Mouse (Mus musculus) forebrain, postnatal 0 days (tissue): ENCODE data around the gene Hoxc4. TPM values are rescaled to one million over a fixed set of nuclear protein-coding genes. Genes with fewer than 3 reads are reported as not detected.

Experiments
- ATAC-seq: fragments of 200-750 bp; cut with Nextera tagmentation; 2 replicates; pipeline ENCODE4 v1.8.0; 2017; ENCODE audit warnings: mild to moderate bottlenecking, moderate library complexity
- DNase-seq: peaks from one replicate; pipeline ENCODE4 v3.0.0-alpha.2; 2015
- H3K27ac ChIP-seq: fragments of 300-500 bp; sonication (generic); 2 replicates; pipeline ENCODE4 v1.5.1; 2014; ENCODE audit warnings: low read depth, mild to moderate bottlenecking, antibody characterized with exemption, low read length, moderate library complexity, mixed read lengths
- H3K27me3 ChIP-seq: fragments of 300-500 bp; sonication (generic); 2 replicates; pipeline ENCODE4 v1.6.1; 2014; ENCODE audit warnings: mild to moderate bottlenecking, low read length, mixed read lengths; ENCODE audit not compliant: insufficient read depth
- H3K36me3 ChIP-seq: fragments of 300-500 bp; sonication (generic); 2 replicates; pipeline ENCODE4 v1.6.1; 2014; ENCODE audit warnings: mild to moderate bottlenecking, moderate library complexity; ENCODE audit not compliant: insufficient read depth
- H3K4me1 ChIP-seq: fragments of 300-500 bp; sonication (generic); 2 replicates; pipeline ENCODE4 v1.6.1; 2014; ENCODE audit warnings: antibody characterized with exemption; ENCODE audit not compliant: insufficient read depth
- H3K4me2 ChIP-seq: fragments of 300-500 bp; sonication (generic); 2 replicates; pipeline ENCODE4 v1.6.1; 2014; ENCODE audit warnings: low read depth, mild to moderate bottlenecking, moderate library complexity
- H3K4me3 ChIP-seq: fragments of 300-500 bp; sonication (generic); 2 replicates; pipeline ENCODE4 v1.5.1; 2014; ENCODE audit warnings: low read depth, low read length, mixed read lengths
- H3K9ac ChIP-seq: fragments of 300-500 bp; sonication (generic); 2 replicates; pipeline ENCODE4 v1.6.1; 2014; ENCODE audit warnings: mild to moderate bottlenecking
- H3K9me3 ChIP-seq: fragments of 300-500 bp; sonication (generic); 2 replicates; pipeline ENCODE4 v1.6.1; 2016; ENCODE audit warnings: low read length
- CTCF ChIP-seq: sonication (generic); IDR thresholded peaks from 2 replicates; pipeline ENCODE4 v1.5.1; 2016; ENCODE audit warnings: antibody characterized with exemption, control low read depth, low read depth
- WGBS: fragments of 180-500 bp; shearing (Covaris S2); extraction: QIAGEN DNeasy Blood & Tissue Kit; methylation state at CpG from one replicate; pipeline ENCODE4 v1.1.7; 2014; 5-methylcytosine and 5-hydroxymethylcytosine counted together
- polyA plus RNA-seq: library from polyadenylated mRNA; unstranded; fragments of >200 nt; fragmentation: Nextera tagmentation; extraction: Ambion mirVana; gene quantifications from 2 replicates; pipeline ENCODE4 v1.2.1, GENCODE M21; 2015
- total RNA-seq: library from RNA; depleted of rRNA; stranded (reverse); fragments of >200 nt; gene quantifications from 2 replicates; pipeline ENCODE4 v1.2.3, GENCODE M21; 2014

Hoxc4 gene
- total and polyA plus RNA-seq, 2 experiments from 2014 or later: not detected

DNA sequence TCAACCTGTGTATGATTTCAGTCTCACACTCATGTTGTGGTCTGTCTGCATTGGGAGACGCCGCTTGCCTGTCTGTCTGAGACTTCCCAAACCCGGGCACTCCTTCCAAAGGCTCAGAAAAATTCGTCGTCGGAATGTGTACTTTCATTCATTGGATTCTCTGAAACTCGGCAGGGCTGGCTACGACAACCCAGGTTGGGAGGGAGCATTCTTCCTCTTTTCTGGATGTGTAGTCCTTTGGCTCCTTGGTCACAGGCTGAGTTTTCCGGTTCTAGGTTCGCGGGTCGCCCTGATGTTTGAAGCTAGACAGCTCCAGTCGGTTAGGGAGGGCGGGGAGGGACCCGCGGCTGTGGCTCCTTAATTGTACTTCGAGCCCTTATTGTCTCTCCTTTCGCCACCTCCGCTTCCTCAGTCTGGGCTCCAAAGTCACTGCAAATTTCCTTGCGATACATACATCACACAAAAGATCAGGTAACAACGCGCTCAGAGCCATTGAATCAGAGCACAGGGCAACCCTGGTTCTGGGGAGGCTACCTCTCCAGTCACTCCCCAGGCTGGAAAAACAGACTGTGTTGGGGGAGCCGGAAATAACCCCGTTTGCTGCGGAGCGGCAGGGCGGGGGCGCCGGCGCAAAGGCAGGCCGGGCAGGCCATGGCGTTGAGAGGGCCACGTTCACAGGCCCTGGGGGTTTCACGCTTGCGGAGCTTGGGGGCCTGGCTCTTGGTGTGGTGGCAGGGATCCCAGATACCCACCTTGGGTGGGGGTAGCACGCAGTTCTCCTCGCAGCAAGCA, 41.9 kb upstream of the Hoxc4 start:
- Histone ChIP-seq H3K9me3 (no peaks in the 10 kb centered on the region), H3K4me2 (no peak overlapping the region), H3K27me3 (peaks cover 93% of the 10 kb centered on the region), H3K27ac (no peak overlapping the region), H3K36me3 (no peaks in the 10 kb centered on the region), H3K4me1 (no peaks in the 10 kb centered on the region), H3K4me3 (no peak overlapping the region), H3K9ac (no peak overlapping the region)
- under 1% methylated on average over 37 of the region's 37 CpGs for WGBS
- no peak for DNase-seq
- ATAC-seq: no peak
- no peak for TF ChIP-seq CTCF

DNA sequence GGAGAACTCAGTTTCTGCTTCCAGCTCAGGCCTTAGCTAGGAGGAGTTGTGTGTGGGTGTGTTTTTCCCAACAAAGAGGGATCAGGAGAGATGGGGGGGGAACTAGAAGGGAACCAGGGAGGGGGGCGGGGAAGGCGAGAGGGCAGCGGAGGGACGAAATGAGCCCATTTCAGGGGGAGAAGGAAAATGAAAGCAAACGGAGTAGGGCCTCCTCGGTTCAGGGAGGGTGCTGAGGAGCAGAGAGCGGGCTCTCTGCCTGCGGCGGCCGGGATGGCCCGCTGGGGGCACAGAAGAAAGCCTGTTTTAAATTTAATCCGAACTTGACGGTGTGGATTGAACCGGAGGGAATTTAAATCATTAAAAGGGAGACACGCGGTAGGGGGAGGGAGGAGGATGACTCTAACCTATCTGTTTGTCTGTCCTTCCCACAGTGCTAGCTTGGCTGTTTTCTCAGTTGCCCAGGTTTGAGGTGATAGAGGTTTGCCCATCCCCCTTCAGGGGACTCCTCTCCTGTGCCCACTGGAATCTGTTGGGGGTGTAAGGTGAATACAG, 41.2 kb upstream of the Hoxc4 start:
- 1% methylated on average over 16 of the region's 16 CpGs for WGBS

DNA sequence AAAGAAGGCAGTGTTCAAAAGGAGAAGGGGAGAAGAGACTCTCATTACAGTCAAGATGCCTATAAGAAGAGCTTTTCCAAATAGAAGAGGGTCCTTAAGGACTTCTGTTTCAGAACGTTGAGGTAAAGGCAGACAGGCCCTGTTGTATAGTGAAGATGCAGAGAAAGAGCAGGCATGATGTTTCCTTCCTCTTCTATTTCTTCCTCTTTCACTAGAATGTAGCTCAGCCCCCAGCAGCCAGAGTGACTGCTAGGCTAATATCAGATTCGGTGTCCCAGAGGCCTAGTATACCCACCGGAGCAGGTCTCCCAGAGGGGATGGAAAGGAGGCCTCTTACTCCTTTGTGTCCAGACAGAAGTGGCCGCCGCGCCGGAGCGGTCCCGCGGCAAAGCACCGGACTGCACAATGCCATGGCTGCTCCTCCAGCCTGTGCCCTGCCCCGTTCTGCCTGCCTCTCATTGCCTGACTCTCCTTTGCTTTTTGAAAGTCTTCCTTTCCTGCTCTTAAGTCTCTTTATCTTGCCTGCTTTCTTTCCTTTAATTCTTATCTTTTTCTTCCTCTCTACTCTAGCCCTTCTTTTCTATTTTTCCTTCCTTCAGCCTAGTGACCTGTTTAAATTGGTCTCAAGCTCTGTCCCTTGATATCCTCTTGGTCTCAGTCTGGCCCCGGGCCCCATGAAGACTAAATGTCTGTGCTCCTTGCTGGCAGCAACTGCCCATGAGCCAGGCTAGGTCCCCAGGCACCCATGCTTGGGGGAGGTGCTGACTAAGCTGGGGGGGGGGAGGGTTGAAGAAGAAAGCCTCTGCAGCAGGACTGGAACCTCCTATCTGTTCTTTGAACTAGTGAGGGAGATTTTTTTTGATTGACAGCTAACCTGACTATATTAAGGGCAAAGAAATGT, 39.9 kb upstream of the Hoxc4 start:
- Histone ChIP-seq H3K36me3 (no peaks in the 10 kb centered on the region), H3K9ac (no peak overlapping the region), H3K9me3 (no peaks in the 10 kb centered on the region), H3K4me3 (no peak overlapping the region), H3K27me3 (peaks cover 93% of the 10 kb centered on the region), H3K4me1 (no peaks in the 10 kb centered on the region), H3K4me2 (no peak overlapping the region), H3K27ac (no peak overlapping the region)
- no peak for ATAC-seq
- WGBS: 3% methylated on average over 13 of the region's 13 CpGs
- DNase-seq: no peak
- TF ChIP-seq CTCF: no peak

More for the DNA sequence above, 41.2 kb upstream of the Hoxc4 start:
- DNase-seq (no peak), ATAC-seq (no peak)
- no peak overlapping the region for H3K27ac ChIP-seq
- H3K36me3 ChIP-seq: no peaks in the 10 kb centered on the region
- TF ChIP-seq CTCF: no peak
- H3K27me3 ChIP-seq: peaks cover 93% of the 10 kb centered on the region
- no peak overlapping the region for H3K4me2 ChIP-seq
- H3K9me3 ChIP-seq: no peaks in the 10 kb centered on the region
- no peaks in the 10 kb centered on the region for H3K4me1 ChIP-seq
- H3K9ac ChIP-seq: no peak overlapping the region
- no peak overlapping the region for H3K4me3 ChIP-seq

DNA sequence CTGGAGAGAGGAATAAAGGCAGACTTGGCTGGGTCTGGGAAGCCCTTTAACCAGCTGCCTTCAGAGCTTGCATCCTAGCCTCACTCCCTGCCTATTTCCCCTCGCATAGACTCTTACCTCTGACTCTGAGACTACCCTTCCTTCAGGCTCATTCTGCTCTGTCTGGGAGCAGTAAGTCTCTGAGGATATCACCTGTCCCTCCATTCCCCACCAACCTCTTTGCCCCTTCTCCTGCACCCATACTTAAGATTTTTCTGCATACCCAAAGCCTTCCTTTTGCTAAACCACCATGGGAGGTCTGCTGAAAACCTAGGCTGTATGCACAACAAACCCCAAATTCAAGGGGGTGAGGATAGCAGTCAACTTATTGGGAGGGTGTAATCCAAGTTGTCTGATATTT, 38.8 kb upstream of the Hoxc4 start:
- Histone ChIP-seq H3K27me3 (peaks cover 93% of the 10 kb centered on the region), H3K36me3 (no peaks in the 10 kb centered on the region), H3K4me1 (no peaks in the 10 kb centered on the region), H3K9ac (no peak overlapping the region), H3K4me2 (no peak overlapping the region), H3K4me3 (no peak overlapping the region), H3K9me3 (no peaks in the 10 kb centered on the region), H3K27ac (no peak overlapping the region)
- ATAC-seq (no peak), DNase-seq (no peak)
- 0% methylated on average over 1 of the region's 1 CpGs for WGBS
- TF ChIP-seq CTCF: no peak

DNA sequence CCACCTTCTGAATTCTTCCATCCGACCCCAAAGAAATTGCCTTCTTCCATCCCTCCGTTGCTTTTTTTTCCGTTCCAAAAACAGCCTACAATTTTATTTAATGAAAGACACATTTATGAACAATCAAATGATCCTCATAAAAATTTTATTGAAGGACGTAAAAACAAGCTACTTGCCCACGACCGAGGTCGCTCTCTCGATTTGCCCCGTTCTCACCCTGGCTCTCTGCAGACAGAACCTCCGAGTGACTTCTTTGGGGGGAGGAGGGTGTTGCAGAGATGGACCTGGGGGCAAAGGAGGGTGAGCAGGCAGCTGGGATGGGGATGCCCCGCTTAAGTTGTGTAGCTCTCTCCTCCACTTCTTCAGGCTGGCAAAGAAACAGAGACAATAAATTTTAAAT, 38.4 kb upstream of the Hoxc4 start:
- H3K9me3 ChIP-seq: no peaks in the 10 kb centered on the region
- no peak overlapping the region for H3K4me3 ChIP-seq
- H3K27ac ChIP-seq: no peak overlapping the region
- no peak for TF ChIP-seq CTCF
- no peak overlapping the region for H3K4me2 ChIP-seq
- ATAC-seq (no peak), DNase-seq (no peak)
- 4% methylated on average over 11 of the region's 11 CpGs for WGBS
- H3K4me1 ChIP-seq: no peaks in the 10 kb centered on the region
- peaks cover 93% of the 10 kb centered on the region for H3K27me3 ChIP-seq
- no peaks in the 10 kb centered on the region for H3K36me3 ChIP-seq
- no peak overlapping the region for H3K9ac ChIP-seq

DNA sequence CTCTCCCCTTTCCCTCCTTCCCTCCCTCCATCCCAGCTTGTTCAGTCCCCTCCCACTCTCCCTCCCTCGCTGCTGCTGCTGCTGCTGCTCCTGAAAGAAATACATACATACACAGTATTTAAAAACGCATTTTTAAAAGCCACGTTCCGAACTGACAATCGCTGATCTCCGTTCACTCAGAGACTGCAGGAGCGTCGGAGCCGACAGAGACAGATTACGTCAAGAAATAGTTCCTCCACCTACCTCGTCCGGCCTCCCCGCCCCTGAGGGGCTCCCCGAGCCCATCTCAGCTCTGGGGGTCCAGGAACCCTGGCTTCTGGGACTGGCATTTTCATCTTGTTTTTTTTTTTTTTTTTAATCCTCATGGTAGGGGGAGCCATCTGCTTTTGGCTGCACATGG, 37.8 kb upstream of the Hoxc4 start:
- H3K27me3 ChIP-seq: peaks cover 93% of the 10 kb centered on the region
- no peak for TF ChIP-seq CTCF
- H3K4me3 ChIP-seq: peak overlapping the region; percentile 16
- ATAC-seq (no peak), DNase-seq (no peak)
- WGBS: under 1% methylated on average over 14 of the region's 14 CpGs
- no peaks in the 10 kb centered on the region for H3K9me3 ChIP-seq
- no peaks in the 10 kb centered on the region for H3K4me1 ChIP-seq
- no peak overlapping the region for H3K27ac ChIP-seq
- peak overlapping the region; percentile 33; the same call in 1 of the 2 replicates for H3K4me2 ChIP-seq
- H3K36me3 ChIP-seq: no peaks in the 10 kb centered on the region
- H3K9ac ChIP-seq: no peak overlapping the region
